Mouse (Mus musculus) gastrocnemius, adult 2 months (tissue): ENCODE data around the gene Sh3glb1. TPM values are rescaled to one million over a fixed set of nuclear protein-coding genes. Genes with fewer than 3 reads are reported as not detected.

ENCODE experiments used
- DNase-seq: peaks from one replicate; pipeline ENCODE4 v3.0.0; 2022
- H3K27ac ChIP-seq: fragments of 200-600 bp; 2 replicates; pipeline ENCODE4 v1.8.1; 2022; ENCODE audit warnings: mild to moderate bottlenecking
- H3K4me3 ChIP-seq: fragments of 200-600 bp; 2 replicates; pipeline ENCODE4 v1.8.1; 2022; ENCODE audit warnings: mild to moderate bottlenecking, moderate library complexity
- CTCF ChIP-seq: fragments of 200-600 bp; IDR thresholded peaks from 2 replicates; pipeline ENCODE4 v1.8.1; 2022; ENCODE audit warnings: antibody characterized with exemption, mild to moderate bottlenecking, moderate library complexity
- intact Hi-C: fragments of 180-260 bp; cut with DNase I; formaldehyde crosslinking; loops from one replicate; pipeline ENCODE4 v1.15.1; 2025
- total RNA-seq, 2 experiments: library from RNA; stranded (reverse); gene quantifications; 2 replicates each; pipeline ENCODE4 v1.2.3; 2021

Gene Sh3glb1
- total RNA-seq, 2 experiments from 2014 or later, result 328 to 379 TPM

- no peak for DNase-seq
- no peak overlapping the region for H3K27ac ChIP-seq
- no peak for TF ChIP-seq CTCF
- intact Hi-C loops, result no loop called here
- H3K4me3 ChIP-seq, result no peak overlapping the region
Measured at GRCm38 (mm10) chr3:144683136-144683814, 36.9 kb downstream of the Sh3glb1 start.

GRCm38 (mm10) chr3:144681542-144681941 lies 38.6 kb downstream of the Sh3glb1 start:
- intact Hi-C loops, result no loop called here
- TF ChIP-seq CTCF, result no peak
- no peak for DNase-seq
- H3K4me3 ChIP-seq, result no peak overlapping the region
- H3K27ac ChIP-seq, result no peak overlapping the region

GRCm38 (mm10) chr3:144679701-144680159 lies 40.4 kb downstream of the Sh3glb1 start:
- peak; percentile 55 for DNase-seq
- TF ChIP-seq CTCF, result peak; percentile 4; the same call in 1 of the 2 replicates
- Histone ChIP-seq H3K4me3 (peak overlapping the region; percentile 15; the same call in 1 of the 2 replicates), H3K27ac (peak overlapping the region; percentile 70)
- intact Hi-C loops, result no loop called here

GRCm38 (mm10) chr3:144679137-144679536 lies 41.0 kb downstream of the Sh3glb1 start:
- TF ChIP-seq CTCF, result no peak
- peak overlapping the region; percentile 15; the same call in 1 of the 2 replicates for H3K4me3 ChIP-seq
- peak overlapping the region; percentile 70 for H3K27ac ChIP-seq
- intact Hi-C loops, result no loop called here
- peak; percentile 34 for DNase-seq

- Histone ChIP-seq H3K4me3 (no peak overlapping the region), H3K27ac (no peak overlapping the region)
- DNase-seq, result no peak
- TF ChIP-seq CTCF, result no peak
- intact Hi-C loops, result no loop called here
Measured at GRCm38 (mm10) chr3:144677751-144678150, 42.4 kb downstream of the Sh3glb1 start.

GRCm38 (mm10) chr3:144676249-144676648 lies 43.9 kb downstream of the Sh3glb1 start:
- H3K27ac ChIP-seq, result no peak overlapping the region
- intact Hi-C loops, result no loop called here
- no peak for TF ChIP-seq CTCF

GRCm38 (mm10) chr3:144672016-144672415 lies 48.1 kb downstream of the Sh3glb1 start:
- no peak for TF ChIP-seq CTCF
- DNase-seq, result no peak
- H3K27ac ChIP-seq, result no peak overlapping the region

More at GRCm38 (mm10) chr3:144676249-144676648, 43.9 kb downstream of the Sh3glb1 start:
- DNase-seq, result no peak
- H3K4me3 ChIP-seq, result no peak overlapping the region

GRCm38 (mm10) chr3:144669944-144670874 lies 49.9 kb downstream of the Sh3glb1 start:
- TF ChIP-seq CTCF, result no peak
- intact Hi-C loops, result no loop called here
- Histone ChIP-seq H3K27ac (no peak overlapping the region), H3K4me3 (no peak overlapping the region)
- DNase-seq, result no peak

More at GRCm38 (mm10) chr3:144672016-144672415, 48.1 kb downstream of the Sh3glb1 start:
- intact Hi-C loops, result no loop called here
- no peak overlapping the region for H3K4me3 ChIP-seq

GRCm38 (mm10) chr3:144669457-144669864 lies 50.7 kb downstream of the Sh3glb1 start:
- H3K27ac ChIP-seq, result 0 out of 2 replicates have a peak overlapping the region, but pooled peaks have one; percentile 16

GRCm38 (mm10) chr3:144668949-144669348 lies 51.2 kb downstream of the Sh3glb1 start:
- no peak for TF ChIP-seq CTCF
- Histone ChIP-seq H3K27ac (0 out of 2 replicates have a peak overlapping the region, but pooled peaks have one; percentile 16), H3K4me3 (no peak overlapping the region)
- DNase-seq, result no peak
- intact Hi-C loops, result no loop called here

More at GRCm38 (mm10) chr3:144669457-144669864, 50.7 kb downstream of the Sh3glb1 start:
- TF ChIP-seq CTCF, result no peak
- no peak for DNase-seq
- no peak overlapping the region for H3K4me3 ChIP-seq
- intact Hi-C loops, result no loop called here

- intact Hi-C loops, result no loop called here
- no peak for TF ChIP-seq CTCF
- DNase-seq, result no peak
- no peak overlapping the region for H3K4me3 ChIP-seq
- H3K27ac ChIP-seq, result no peak overlapping the region
Measured at GRCm38 (mm10) chr3:144668039-144668438, 52.1 kb downstream of the Sh3glb1 start.

GRCm38 (mm10) chr3:144664363-144665299 lies 55.5 kb downstream of the Sh3glb1 start:
- no peak for TF ChIP-seq CTCF
- intact Hi-C loops, result no loop called here
- peak overlapping the region; percentile 59 for H3K4me3 ChIP-seq
- peak; percentile 84 for DNase-seq
- H3K27ac ChIP-seq, result peak overlapping the region; percentile 81
